Mouse (Mus musculus): ENCODE results near the gene Lrriq3.

Lrriq3 gene

GRCm38 (mm10) chr3:155093116-155093956 is at the start of gene Lrriq3, which contains the start of gene Fpgt:
Lrriq3 (plus strand) TSS chr3:155093434.
Fpgt (minus strand) TSS chr3:155093403.
- peak; percentile 80 to 81 for DNase-seq (ENCODE audit: low read depth in 2 of 2, low spot score in 2 of 2)

- no peak for DNase-seq (ENCODE audit: low read depth in 2 of 2, low spot score in 2 of 2)
Measured at GRCm38 (mm10) chr3:155052021-155052420, 41.2 kb upstream of the Lrriq3 start.

- no peak for DNase-seq (ENCODE audit: low read depth in 2 of 2, low spot score in 2 of 2)
Measured at GRCm38 (mm10) chr3:155053189-155053588, 40.0 kb upstream of the Lrriq3 start.

DNA sequence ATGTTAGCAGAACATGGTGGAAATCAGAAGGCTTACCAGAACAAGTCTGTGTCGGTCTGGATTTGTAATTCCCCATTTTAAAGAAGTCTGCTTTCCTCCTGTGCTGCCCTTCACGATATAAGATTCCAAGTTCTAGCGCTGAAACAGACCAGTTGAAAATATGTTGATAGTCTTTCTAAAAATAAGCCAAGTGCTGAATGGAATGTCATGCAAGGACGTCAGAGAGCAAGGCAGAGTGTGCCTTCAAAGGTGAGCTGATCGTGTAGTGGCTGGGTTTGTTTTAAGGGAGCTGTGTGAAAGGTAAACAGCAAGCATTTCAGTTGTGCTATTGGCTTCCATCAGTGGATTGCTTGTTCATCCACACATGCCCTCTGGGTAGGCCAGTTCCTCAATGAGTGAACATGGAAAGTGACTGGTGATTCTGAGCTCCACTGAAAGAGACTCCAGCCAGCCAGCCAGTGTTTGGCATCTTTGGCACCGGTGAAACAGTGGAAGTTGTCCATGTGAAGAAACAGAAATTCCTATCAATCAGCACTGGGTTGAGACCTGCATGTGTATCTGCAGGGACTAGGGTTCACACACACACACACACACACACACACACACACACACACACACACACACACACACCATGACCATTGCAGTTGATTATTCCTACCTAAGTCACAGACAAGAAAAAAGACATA is 37.9 kb upstream of the Lrriq3 start, which contains the start of gene Tnni3k:
TSS of gene Tnni3k (minus strand) at position 177 of the 686 bp plus-strand sequence.
- DNase-seq (ENCODE audit: low read depth in 2 of 2, low spot score in 2 of 2), result no peak

GRCm38 (mm10) chr3:155056606-155057005 is 36.6 kb upstream of the Lrriq3 start:
- DNase-seq (ENCODE audit: low read depth in 2 of 2, low spot score in 2 of 2), result no peak

- DNase-seq (ENCODE audit: low read depth in 2 of 2, low spot score in 2 of 2), result no peak
Measured at GRCm38 (mm10) chr3:155057566-155057965, 35.7 kb upstream of the Lrriq3 start.

DNA sequence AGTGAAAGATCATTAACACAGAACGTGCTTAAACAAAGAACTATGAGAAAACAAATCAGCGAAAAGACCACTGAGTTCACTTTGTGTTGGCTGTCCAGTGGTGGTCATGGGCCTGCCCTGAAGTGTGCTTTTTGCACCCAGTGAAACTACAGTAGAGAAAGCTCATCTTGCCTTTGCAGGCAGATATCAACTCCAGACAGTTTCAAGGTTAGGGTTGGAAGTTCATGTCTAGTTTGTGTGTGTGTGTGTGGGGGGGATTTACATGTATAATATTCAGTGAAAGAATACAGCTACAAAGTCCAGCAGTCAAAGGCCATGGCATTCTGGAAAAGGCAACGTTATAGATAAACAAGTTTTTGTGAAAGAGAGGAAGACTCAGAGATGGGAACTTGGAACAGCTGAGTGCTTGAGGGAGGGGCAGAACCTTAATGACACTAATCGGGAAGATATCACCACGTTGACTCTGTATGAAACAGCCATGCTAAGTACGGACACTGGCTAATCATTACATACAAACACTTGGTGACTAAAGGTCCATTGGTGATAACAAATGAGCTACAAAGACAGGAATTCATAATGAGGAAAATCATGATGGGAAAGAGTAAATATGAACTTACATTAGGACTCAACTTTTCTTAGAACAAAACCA is 34.3 kb upstream of the Lrriq3 start:
- no peak for DNase-seq (ENCODE audit: low read depth in 2 of 2, low spot score in 2 of 2)

DNA sequence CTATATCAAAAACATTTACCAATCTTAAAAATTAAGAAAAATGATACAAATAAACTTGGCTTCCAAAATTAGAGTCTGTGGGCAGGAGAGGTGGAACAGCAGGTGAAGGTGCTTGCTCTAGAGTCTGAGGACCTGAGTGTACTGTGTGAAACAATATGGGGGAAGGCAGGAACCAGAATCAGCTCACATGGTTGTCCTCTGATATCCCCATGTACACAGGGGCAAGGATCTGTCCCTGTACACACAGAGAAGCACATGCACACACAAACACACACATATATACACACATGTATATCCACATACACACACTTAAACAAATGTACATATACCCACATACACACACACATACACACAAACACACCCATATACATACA is 33.8 kb upstream of the Lrriq3 start:
- no peak for DNase-seq (ENCODE audit: low read depth in 2 of 2, low spot score in 2 of 2)

- no peak for DNase-seq (ENCODE audit: low read depth in 2 of 2, low spot score in 2 of 2)
Measured at GRCm38 (mm10) chr3:155077908-155078307, 15.3 kb upstream of the Lrriq3 start.

- DNase-seq (ENCODE audit: low read depth in 2 of 2, low spot score in 2 of 2), result no peak
Measured at GRCm38 (mm10) chr3:155092081-155092480, 1.2 kb upstream of the Lrriq3 start.

GRCm38 (mm10) chr3:155099266-155099665 is 6.0 kb downstream of the Lrriq3 start:
- DNase-seq (ENCODE audit: low read depth in 2 of 2, low spot score in 2 of 2), result no peak

DNA sequence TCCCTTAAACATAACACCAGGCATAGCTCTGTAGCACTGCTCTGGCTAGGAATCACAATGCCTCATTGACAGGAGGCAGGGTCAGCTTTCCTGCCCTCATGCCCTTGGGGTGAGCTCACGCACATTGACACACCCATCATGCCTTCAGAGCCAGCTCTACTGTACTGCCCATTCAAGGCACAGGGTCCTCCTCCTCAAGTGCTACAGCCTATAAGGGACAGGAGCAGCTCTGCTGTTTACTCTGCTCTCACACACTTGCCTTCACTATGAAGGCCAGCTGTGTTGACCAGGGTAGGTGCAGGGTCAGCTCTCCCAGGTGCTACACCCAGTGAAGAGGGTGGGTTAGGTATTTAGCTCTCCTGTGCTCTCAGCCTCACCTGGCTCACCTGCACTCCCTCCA is 12.7 kb downstream of the Lrriq3 start:
- no peak for DNase-seq (ENCODE audit: low read depth in 2 of 2, low spot score in 2 of 2)

GRCm38 (mm10) chr3:155137737-155138136 is 44.5 kb downstream of the Lrriq3 start:
- no peak for DNase-seq (ENCODE audit: low read depth in 2 of 2, low spot score in 2 of 2)

DNA sequence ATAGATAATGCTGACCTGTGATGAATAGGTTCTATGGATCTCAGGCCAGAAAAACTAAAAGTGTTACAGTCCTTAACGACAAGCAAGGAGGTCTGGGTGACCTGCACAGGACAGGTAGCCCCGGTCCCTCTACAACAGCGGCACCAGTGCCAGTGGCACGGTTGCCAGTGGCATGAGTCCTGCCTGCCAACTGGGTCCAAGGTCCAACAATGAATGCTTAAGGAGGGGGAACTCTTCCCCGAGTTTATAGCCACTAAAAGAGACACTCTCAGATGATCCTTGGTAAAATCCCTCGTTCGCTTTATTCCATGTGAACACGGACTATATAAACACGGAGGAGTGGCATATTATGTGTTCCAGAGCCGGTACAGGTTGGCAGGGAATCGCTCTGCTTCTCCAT is 47.8 kb downstream of the Lrriq3 start:
- no peak for DNase-seq (ENCODE audit: low read depth in 2 of 2, low spot score in 2 of 2)

GRCm38 (mm10) chr3:155144368-155144767 is 51.1 kb downstream of the Lrriq3 start:
- no peak for DNase-seq (ENCODE audit: low read depth in 2 of 2, low spot score in 2 of 2)

- DNase-seq (ENCODE audit: low read depth in 2 of 2, low spot score in 2 of 2), result no peak
Measured at GRCm38 (mm10) chr3:155161842-155162241, 68.6 kb downstream of the Lrriq3 start.

DNA sequence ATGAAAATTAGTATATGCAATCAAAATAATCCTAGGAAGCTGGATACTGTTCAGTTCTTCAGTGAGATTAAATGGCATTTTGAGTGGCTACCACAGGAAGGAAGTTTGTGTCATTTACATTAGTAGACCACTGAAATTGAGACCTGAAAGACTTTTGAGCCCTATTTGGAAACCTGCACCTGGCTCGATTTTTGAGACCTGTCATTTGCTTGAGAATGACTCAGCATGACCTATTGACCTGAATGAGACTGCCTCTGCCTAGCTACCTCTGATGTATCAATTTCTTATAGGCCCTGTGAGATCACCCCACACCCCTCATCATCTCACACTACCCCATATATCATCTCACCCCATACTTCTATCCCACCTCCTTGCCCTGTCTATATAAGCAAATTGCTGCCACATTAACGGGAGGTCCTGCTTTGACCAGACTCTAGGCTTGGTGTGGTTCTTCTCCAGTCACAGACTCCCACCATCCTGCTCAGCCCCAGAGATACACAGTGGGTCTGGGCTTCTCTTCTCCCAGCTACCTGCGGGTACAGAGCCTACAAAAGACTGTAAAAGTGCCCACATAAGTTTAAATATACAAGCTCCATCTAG is 87.2 kb downstream of the Lrriq3 start:
- DNase-seq (ENCODE audit: low read depth in 2 of 2, low spot score in 2 of 2), result no peak

- no peak for DNase-seq (ENCODE audit: low read depth in 2 of 2, low spot score in 2 of 2)
Measured at GRCm38 (mm10) chr3:155186456-155186855, 93.2 kb downstream of the Lrriq3 start.

- DNase-seq (ENCODE audit: low read depth in 2 of 2, low spot score in 2 of 2), result no peak
Measured at GRCm38 (mm10) chr3:155188857-155189256, 95.6 kb downstream of the Lrriq3 start.

GRCm38 (mm10) chr3:155234919-155235318 is 141.7 kb downstream of the Lrriq3 start:
- DNase-seq (ENCODE audit: low read depth in 2 of 2, low spot score in 2 of 2), result no peak

DNA sequence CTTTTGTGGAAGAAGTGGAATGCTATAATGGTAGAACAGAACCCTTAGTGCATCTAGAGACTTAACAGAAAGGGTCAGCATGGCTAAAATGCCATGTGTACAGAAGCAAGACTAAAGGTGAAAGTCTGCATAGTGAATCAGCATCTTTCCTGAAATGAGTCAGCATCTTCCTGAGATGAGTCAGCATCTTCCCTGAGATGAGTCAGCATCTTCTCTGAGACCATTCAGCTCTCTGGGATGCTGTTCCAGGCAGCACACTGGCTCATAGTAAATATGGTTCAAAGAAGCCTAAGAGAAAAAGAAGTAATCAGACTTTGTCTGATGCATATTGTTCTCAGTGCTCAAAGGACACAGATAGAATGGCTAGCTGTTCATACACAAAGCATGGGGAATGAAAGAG is 142.3 kb downstream of the Lrriq3 start:
- DNase-seq (ENCODE audit: low read depth in 2 of 2, low spot score in 2 of 2), result no peak

All from CD8-positive naive resting alpha-beta T cell, adult 2 months (primary cell).